Mouse (Mus musculus) bone marrow macrophage, adult 2 months (primary cell): Measurements from ENCODE around the gene Atxn2l.

Experiments
- CTCF ChIP-seq: IDR thresholded peaks from 2 replicates; pipeline ENCODE4 v1.5.1; 2012; ENCODE audit warnings: low read depth, mild to moderate bottlenecking, low read length, moderate library complexity
- POLR2A ChIP-seq: IDR thresholded peaks from 2 replicates; pipeline ENCODE4 v1.6.1; 2012; ENCODE audit warnings: mild to moderate bottlenecking, low read depth, low read length, borderline replicate concordance

GRCm38 (mm10) chr7:126471853-126472252 is 31.4 kb downstream of the Atxn2l start:
- TF ChIP-seq CTCF: no peak
- no peak for TF ChIP-seq POLR2A
